In genomic region chr12:88369690-88370089, GRCm38 (mm10) we compare ENCODE assay signal across 37 mouse cellular contexts. TPM values are rescaled to one million over a fixed set of nuclear protein-coding genes. Genes with fewer than 3 reads are reported as not detected.
"Had no signal": no experiment of that assay in that cellular context is flagged by ENCODE, and none has a peak within 500 bp of the region (broad histone marks: within the 10 kb centered on the region; RNA-seq: fewer than 3 reads in every experiment).

No protein-coding gene starts in this region.

RNA-seq across cellular contexts. Expression of gene Gm5039, which starts 45.9 kb away (rescaled TPM):
- total RNA-seq: gastrocnemius, adult 2 months; gastrocnemius, postnatal 10 days; gastrocnemius, postnatal 25 days; gastrocnemius, postnatal 4 days; granulocyte monocyte progenitor cell, adult 5-6 weeks; heart, adult 2 months; heart, postnatal 14 days; heart, postnatal 36 days; hematopoietic stem cell, adult 5-6 weeks; hindbrain, postnatal 0 days; layer of hippocampus, adult 18-20 months; layer of hippocampus, adult 8-10 months; layer of hippocampus, postnatal 14 days; layer of hippocampus, postnatal 36 days; left cerebral cortex, adult 18-20 months; left cerebral cortex, adult 8-10 months; left cerebral cortex, postnatal 10 days; left cerebral cortex, postnatal 25 days; left cerebral cortex, postnatal 4 days; liver, adult 2 months had no signal
- polyA plus RNA-seq: frontal cortex, adult 2 months; heart, adult 2 months; heart, embryonic 11.5 days; heart, embryonic 13.5 days; heart, embryonic 15.5 days; heart, postnatal 0 days; hindbrain, embryonic 11.5 days; hindbrain, embryonic 13.5 days; hindbrain, embryonic 15.5 days; hindbrain, postnatal 0 days; intestine, embryonic 14.5 days; intestine, embryonic 16.5 days; kidney, adult 2 months; kidney, embryonic 15.5 days; kidney, postnatal 0 days; large intestine, adult 2 months; limb, embryonic 11.5 days; limb, embryonic 13.5 days; limb, embryonic 15.5 days; liver, adult 2 months had no signal
